Mouse (Mus musculus) embryonic facial prominence, embryonic 11.5 days (tissue): ENCODE measurements at regions not wholly inside any gene's neighbourhood (a gene's known extent, or its start where the extent isn't known, plus 50 kb on each side); places are given as distances from the start of the nearest gene placed in this dataset.

Experiments used
- ATAC-seq: fragments of 200-750 bp; cut with Nextera tagmentation; replicated peaks from 2 replicates; pipeline ENCODE4 v1.8.0; 2017; ENCODE audit warnings: low read depth; ENCODE audit not compliant: insufficient number of reproducible peaks, low FRiP score, low TSS enrichment
- DNase-seq: peaks from one replicate; pipeline ENCODE4 v3.0.0-alpha.2; 2015; ENCODE audit warnings: low spot score
- H3K27ac ChIP-seq: fragments of 300-500 bp; sonication (generic); replicated peaks from 2 replicates; pipeline ENCODE4 v1.5.1; 2014; ENCODE audit warnings: mild to moderate bottlenecking, low read depth, low read length, control low read depth
- H3K27me3 ChIP-seq: fragments of 300-500 bp; sonication (generic); 2 replicates; pipeline ENCODE4 v1.6.1; 2014; ENCODE audit warnings: mild to moderate bottlenecking, low read length, moderate library complexity, mixed read lengths; ENCODE audit not compliant: control insufficient read depth, insufficient read depth
- H3K36me3 ChIP-seq: fragments of 300-500 bp; sonication (generic); replicated peaks from 2 replicates; pipeline ENCODE4 v1.6.1; 2014; ENCODE audit warnings: low read depth, mild to moderate bottlenecking, low read length, moderate library complexity, mixed read lengths; ENCODE audit not compliant: control insufficient read depth, insufficient read depth
- H3K4me1 ChIP-seq: fragments of 300-500 bp; sonication (generic); 2 replicates; pipeline ENCODE4 v1.6.1; 2014; ENCODE audit warnings: low read length, mixed read lengths; ENCODE audit not compliant: control insufficient read depth, insufficient read depth
- H3K4me2 ChIP-seq: fragments of 300-500 bp; sonication (generic); 2 replicates; pipeline ENCODE4 v1.6.1; 2014; ENCODE audit warnings: low read depth, mild to moderate bottlenecking, control low read depth, low read length, moderate library complexity
- H3K4me3 ChIP-seq: fragments of 300-500 bp; sonication (generic); 2 replicates; pipeline ENCODE4 v1.5.1; 2014; ENCODE audit warnings: low read depth, low read length, control low read depth
- H3K9ac ChIP-seq: fragments of 300-500 bp; sonication (generic); replicated peaks from 2 replicates; pipeline ENCODE4 v1.6.1; 2014; ENCODE audit warnings: mild to moderate bottlenecking, control low read depth, low read length
- H3K9me3 ChIP-seq: fragments of 300-500 bp; sonication (generic); replicated peaks from 2 replicates; pipeline ENCODE4 v1.6.1; 2016; ENCODE audit warnings: mild to moderate bottlenecking, low read length, inconsistent platforms, mixed read lengths; ENCODE audit not compliant: control insufficient read depth
- WGBS: fragments of 180-500 bp; shearing (Covaris S2); extraction: QIAGEN DNeasy Blood & Tissue Kit; methylation state at CpG from one replicate; pipeline ENCODE4 v1.1.7; 2014; 5-methylcytosine and 5-hydroxymethylcytosine counted together

GRCm38 (mm10) chr10:68655491-68655890 is 68.0 kb upstream of the Tmem26 start:
- Histone ChIP-seq H3K9me3 (no peaks in the 10 kb centered on the region), H3K4me2 (no peak overlapping the region), H3K36me3 (no peaks in the 10 kb centered on the region), H3K9ac (no peak overlapping the region), H3K4me3 (no peak overlapping the region), H3K27ac (no peak overlapping the region), H3K4me1 (no peaks in the 10 kb centered on the region), H3K27me3 (no peaks in the 10 kb centered on the region)
- no peak for ATAC-seq
- 76% methylated on average over 2 of the region's 2 CpGs for whole genome bisulfite sequencing
- DNase-seq, result no peak

DNA sequence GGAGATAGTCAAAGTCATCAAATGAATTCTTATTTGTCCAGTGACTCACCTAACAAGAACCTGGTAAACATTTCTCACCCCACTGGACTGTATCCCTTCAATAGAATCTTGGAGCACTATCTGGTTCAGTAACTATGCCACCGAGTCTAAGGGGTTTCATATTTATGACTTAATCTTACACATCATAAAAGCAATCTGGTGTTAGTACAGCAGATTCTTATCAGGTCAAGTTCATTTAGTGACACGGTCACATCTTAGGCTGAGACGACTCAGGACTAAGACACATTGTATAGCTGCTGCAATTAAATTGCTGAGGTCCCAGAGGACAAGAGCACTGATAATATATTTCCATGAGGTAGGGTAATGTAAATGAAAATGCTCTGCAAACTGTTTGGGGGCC is 57.4 kb upstream of the Tmem26 start:
- ATAC-seq (no peak), DNase-seq (no peak)
- H3K36me3 ChIP-seq, result no peaks in the 10 kb centered on the region
- H3K4me3 ChIP-seq, result no peak overlapping the region
- no peak overlapping the region for H3K9ac ChIP-seq
- H3K9me3 ChIP-seq, result no peaks in the 10 kb centered on the region
- WGBS, result 88% methylated on average over 3 of the region's 3 CpGs
- H3K27ac ChIP-seq, result no peak overlapping the region
- no peak overlapping the region for H3K4me2 ChIP-seq
- H3K4me1 ChIP-seq, result no peaks in the 10 kb centered on the region
- H3K27me3 ChIP-seq, result no peaks in the 10 kb centered on the region

GRCm38 (mm10) chr10:68669330-68669729 is 54.1 kb upstream of the Tmem26 start:
- Histone ChIP-seq H3K27ac (no peak overlapping the region), H3K9ac (no peak overlapping the region), H3K36me3 (no peaks in the 10 kb centered on the region), H3K4me1 (no peaks in the 10 kb centered on the region), H3K9me3 (no peaks in the 10 kb centered on the region), H3K4me2 (no peak overlapping the region), H3K27me3 (no peaks in the 10 kb centered on the region), H3K4me3 (no peak overlapping the region)
- DNase-seq (no peak), ATAC-seq (no peak)
- 87% methylated on average over 6 of the region's 6 CpGs for WGBS

DNA sequence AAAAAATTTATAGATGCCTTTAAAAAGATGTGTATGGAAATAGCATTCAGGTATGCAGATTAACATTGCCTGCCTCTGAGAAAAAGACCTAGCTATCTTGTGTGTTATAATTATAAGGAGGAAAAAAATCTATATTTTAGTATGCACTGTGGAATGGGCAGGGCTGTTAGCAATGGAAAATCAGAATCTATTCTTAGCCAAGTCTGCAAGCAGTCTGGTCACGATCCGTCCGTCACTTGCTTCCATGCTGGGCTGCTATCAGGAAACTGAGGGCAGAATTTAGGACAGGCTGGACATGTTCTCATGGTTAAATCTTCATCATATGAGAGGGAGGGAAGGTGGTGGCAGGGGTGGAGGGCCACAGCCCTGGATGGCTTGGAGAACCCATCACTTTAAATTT is 53.5 kb upstream of the Tmem26 start:
- no peaks in the 10 kb centered on the region for H3K9me3 ChIP-seq
- 55% methylated on average over 3 of the region's 3 CpGs for WGBS
- no peak overlapping the region for H3K9ac ChIP-seq
- no peaks in the 10 kb centered on the region for H3K4me1 ChIP-seq
- H3K4me3 ChIP-seq, result no peak overlapping the region
- H3K4me2 ChIP-seq, result no peak overlapping the region
- H3K27ac ChIP-seq, result no peak overlapping the region
- ATAC-seq (no peak), DNase-seq (no peak)
- no peaks in the 10 kb centered on the region for H3K36me3 ChIP-seq
- H3K27me3 ChIP-seq, result no peaks in the 10 kb centered on the region

DNA sequence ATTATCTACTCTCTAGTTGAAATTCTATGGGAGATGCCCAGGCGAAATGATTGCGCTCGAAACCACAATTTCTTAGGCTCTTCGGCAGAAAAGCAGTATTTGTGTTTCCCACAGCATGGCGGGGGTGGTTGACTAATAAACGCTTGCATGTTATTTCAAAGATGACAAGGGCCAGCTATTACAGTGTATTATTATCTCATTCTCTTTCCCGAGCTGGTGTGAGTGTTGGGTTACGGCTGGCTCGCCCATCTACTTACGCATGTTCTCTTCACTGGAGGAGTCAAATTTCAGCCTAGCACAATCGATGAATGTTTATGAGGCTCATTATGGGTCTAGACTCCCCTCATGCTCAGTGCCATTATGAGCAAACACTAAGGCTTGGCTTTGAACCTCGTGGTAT is 51.2 kb upstream of the Tmem26 start:
- no peak overlapping the region for H3K27ac ChIP-seq
- no peak overlapping the region for H3K4me3 ChIP-seq
- no peaks in the 10 kb centered on the region for H3K4me1 ChIP-seq
- DNase-seq (peak; percentile 29), ATAC-seq (0 out of 2 replicates have a peak, but pooled peaks have one; percentile 48)
- H3K9ac ChIP-seq, result no peak overlapping the region
- no peaks in the 10 kb centered on the region for H3K27me3 ChIP-seq
- no peaks in the 10 kb centered on the region for H3K36me3 ChIP-seq
- H3K4me2 ChIP-seq, result no peak overlapping the region
- 58% methylated on average over 12 of the region's 12 CpGs for WGBS
- no peaks in the 10 kb centered on the region for H3K9me3 ChIP-seq

GRCm38 (mm10) chr10:68673102-68673872 is 50.2 kb upstream of the Tmem26 start:
- no peak overlapping the region for H3K4me2 ChIP-seq
- H3K27me3 ChIP-seq, result no peaks in the 10 kb centered on the region
- DNase-seq, result peak; percentile 68
- H3K36me3 ChIP-seq, result no peaks in the 10 kb centered on the region
- no peak overlapping the region for H3K27ac ChIP-seq
- no peak overlapping the region for H3K4me3 ChIP-seq
- no peaks in the 10 kb centered on the region for H3K9me3 ChIP-seq
- ATAC-seq, result no peak
- 60% methylated on average over 9 of the region's 9 CpGs for WGBS
- H3K9ac ChIP-seq, result no peak overlapping the region
- no peaks in the 10 kb centered on the region for H3K4me1 ChIP-seq
